Mouse (Mus musculus): ENCODE data around the gene Atg4d. TPM values are rescaled to one million over a fixed set of nuclear protein-coding genes. Genes with fewer than 3 reads are reported as not detected.
A peak's percentile ranks its signal among the peaks of the same experiment; 100 is the strongest.

Gene Atg4d
- polyA plus RNA-seq, 1 experiment = 33.7 TPM

- H3K79me3 ChIP-seq (ENCODE audit: low read depth) = peaks cover 21% of the 10 kb centered on the region
- H3ac ChIP-seq (ENCODE audit: control insufficient read depth, insufficient read length, low read depth) = peak overlapping the region; percentile 93
- TF ChIP-seq USF1 (IDR thresholded peaks at IDR 0.05; ENCODE audit: low read depth) (no peak), MAX (IDR thresholded peaks at IDR 0.05) (no peak), MYOD1 (IDR thresholded peaks at IDR 0.05; ENCODE audit: control insufficient read depth, insufficient read length, low read depth) (no peak), CTCF (IDR thresholded peaks at IDR 0.05; ENCODE audit: control insufficient read depth, insufficient read depth, insufficient read length) (no peak), MYOG (IDR thresholded peaks at IDR 0.05; ENCODE audit: control insufficient read depth, extremely low read depth, insufficient read length) (no peak), CEBPB (IDR thresholded peaks at IDR 0.05; ENCODE audit: low read depth) (no peak), FOSL1 (IDR thresholded peaks at IDR 0.05; ENCODE audit: insufficient read depth, low read length, poor library complexity, severe bottlenecking) (no peak)
- H3K79me2 ChIP-seq (ENCODE audit: control insufficient read depth, insufficient read depth) = peaks cover 44% of the 10 kb centered on the region
- H3K36me3 ChIP-seq (ENCODE audit: control insufficient read depth, insufficient read depth) = peaks cover 24% of the 10 kb centered on the region
- H3K27me3 ChIP-seq (ENCODE audit: control insufficient read depth, insufficient read depth, insufficient read length) = no peaks in the 10 kb centered on the region
- peak overlapping the region; percentile 79 for H3K4me3 ChIP-seq (ENCODE audit: insufficient read depth, poor library complexity, severe bottlenecking)
Measured at GRCm38 (mm10) chr9:21237368-21238003, 27.6 kb upstream of the Atg4d start.

GRCm38 (mm10) chr9:21238004-21238732 is 26.9 kb upstream of the Atg4d start:
- Histone ChIP-seq H3K36me3 (ENCODE audit: control insufficient read depth, insufficient read depth) (peaks cover 24% of the 10 kb centered on the region), H3K79me3 (ENCODE audit: low read depth) (peaks cover 21% of the 10 kb centered on the region), H3K79me2 (ENCODE audit: control insufficient read depth, insufficient read depth) (peaks cover 44% of the 10 kb centered on the region), H3K27me3 (ENCODE audit: control insufficient read depth, insufficient read depth, insufficient read length) (no peaks in the 10 kb centered on the region), H3K4me3 (ENCODE audit: insufficient read depth, poor library complexity, severe bottlenecking) (peak overlapping the region; percentile 79), H3ac (ENCODE audit: control insufficient read depth, insufficient read length, low read depth) (peak overlapping the region; percentile 93)
- TF ChIP-seq MAX (IDR thresholded peaks at IDR 0.05) = no peak
- no peak for TF ChIP-seq FOSL1 (IDR thresholded peaks at IDR 0.05; ENCODE audit: insufficient read depth, low read length, poor library complexity, severe bottlenecking)
- TF ChIP-seq CTCF (IDR thresholded peaks at IDR 0.05; ENCODE audit: control insufficient read depth, insufficient read depth, insufficient read length) = no peak
- TF ChIP-seq CEBPB (IDR thresholded peaks at IDR 0.05; ENCODE audit: low read depth) = no peak
- TF ChIP-seq MYOG (IDR thresholded peaks at IDR 0.05; ENCODE audit: control insufficient read depth, extremely low read depth, insufficient read length) = no peak
- no peak for TF ChIP-seq USF1 (IDR thresholded peaks at IDR 0.05; ENCODE audit: low read depth)
- no peak for TF ChIP-seq MYOD1 (IDR thresholded peaks at IDR 0.05; ENCODE audit: control insufficient read depth, insufficient read length, low read depth)

GRCm38 (mm10) chr9:21238733-21239464 is 26.2 kb upstream of the Atg4d start, which contains the start of gene Keap1:
Gene Keap1 (minus strand): TSS chr9:21239361.
- Histone ChIP-seq H3K4me3 (ENCODE audit: insufficient read depth, poor library complexity, severe bottlenecking) (peak within 1 kb of the TSS; percentile 79), H3K79me3 (ENCODE audit: low read depth) (peaks cover 21% of the 10 kb centered on the region), H3K36me3 (ENCODE audit: control insufficient read depth, insufficient read depth) (peaks cover 24% of the 10 kb centered on the region), H3K79me2 (ENCODE audit: control insufficient read depth, insufficient read depth) (peaks cover 44% of the 10 kb centered on the region), H3ac (ENCODE audit: control insufficient read depth, insufficient read length, low read depth) (peak within 1 kb of the TSS; percentile 93), H3K27me3 (ENCODE audit: control insufficient read depth, insufficient read depth, insufficient read length) (peaks cover 6% of the 10 kb centered on the region)
- TF ChIP-seq USF1 (IDR thresholded peaks at IDR 0.05; ENCODE audit: low read depth) = no peak
- TF ChIP-seq MYOD1 (IDR thresholded peaks at IDR 0.05; ENCODE audit: control insufficient read depth, insufficient read length, low read depth) = no peak
- TF ChIP-seq CTCF (IDR thresholded peaks at IDR 0.05; ENCODE audit: control insufficient read depth, insufficient read depth, insufficient read length) = no peak
- no peak for TF ChIP-seq MYOG (IDR thresholded peaks at IDR 0.05; ENCODE audit: control insufficient read depth, extremely low read depth, insufficient read length)
- TF ChIP-seq CEBPB (IDR thresholded peaks at IDR 0.05; ENCODE audit: low read depth) = no peak
- no peak for TF ChIP-seq MAX (IDR thresholded peaks at IDR 0.05)
- no peak for TF ChIP-seq FOSL1 (IDR thresholded peaks at IDR 0.05; ENCODE audit: insufficient read depth, low read length, poor library complexity, severe bottlenecking)

- Histone ChIP-seq H3K79me2 (ENCODE audit: control insufficient read depth, insufficient read depth) (peaks cover 40% of the 10 kb centered on the region), H3ac (ENCODE audit: control insufficient read depth, insufficient read length, low read depth) (no peak overlapping the region), H3K4me3 (ENCODE audit: insufficient read depth, poor library complexity, severe bottlenecking) (peak overlapping the region; percentile 79), H3K79me3 (ENCODE audit: low read depth) (peaks cover 21% of the 10 kb centered on the region), H3K36me3 (ENCODE audit: control insufficient read depth, insufficient read depth) (peaks cover 22% of the 10 kb centered on the region), H3K27me3 (ENCODE audit: control insufficient read depth, insufficient read depth, insufficient read length) (peaks cover 12% of the 10 kb centered on the region)
- TF ChIP-seq FOSL1 (IDR thresholded peaks at IDR 0.05; ENCODE audit: insufficient read depth, low read length, poor library complexity, severe bottlenecking) (no peak), USF1 (IDR thresholded peaks at IDR 0.05; ENCODE audit: low read depth) (no peak)
Measured at GRCm38 (mm10) chr9:21239465-21239848, 25.6 kb upstream of the Atg4d start.

- peaks cover 12% of the 10 kb centered on the region for H3K79me3 ChIP-seq (ENCODE audit: low read depth)
- no peak overlapping the region for H3K4me3 ChIP-seq (ENCODE audit: insufficient read depth, poor library complexity, severe bottlenecking)
- H3K27me3 ChIP-seq (ENCODE audit: control insufficient read depth, insufficient read depth, insufficient read length) = peaks cover 23% of the 10 kb centered on the region
- H3ac ChIP-seq (ENCODE audit: control insufficient read depth, insufficient read length, low read depth) = no peak overlapping the region
- peaks cover 8% of the 10 kb centered on the region for H3K36me3 ChIP-seq (ENCODE audit: control insufficient read depth, insufficient read depth)
- TF ChIP-seq MYOD1 (IDR thresholded peaks at IDR 0.05; ENCODE audit: control insufficient read depth, insufficient read length, low read depth) (no peak), CTCF (IDR thresholded peaks at IDR 0.05; ENCODE audit: control insufficient read depth, insufficient read depth, insufficient read length) (peak; percentile 92)
- peaks cover 21% of the 10 kb centered on the region for H3K79me2 ChIP-seq (ENCODE audit: control insufficient read depth, insufficient read depth)
Measured at GRCm38 (mm10) chr9:21241343-21241742, 23.8 kb upstream of the Atg4d start.

Measured in C2C12 (cell line).